In the genomic region with DNA sequence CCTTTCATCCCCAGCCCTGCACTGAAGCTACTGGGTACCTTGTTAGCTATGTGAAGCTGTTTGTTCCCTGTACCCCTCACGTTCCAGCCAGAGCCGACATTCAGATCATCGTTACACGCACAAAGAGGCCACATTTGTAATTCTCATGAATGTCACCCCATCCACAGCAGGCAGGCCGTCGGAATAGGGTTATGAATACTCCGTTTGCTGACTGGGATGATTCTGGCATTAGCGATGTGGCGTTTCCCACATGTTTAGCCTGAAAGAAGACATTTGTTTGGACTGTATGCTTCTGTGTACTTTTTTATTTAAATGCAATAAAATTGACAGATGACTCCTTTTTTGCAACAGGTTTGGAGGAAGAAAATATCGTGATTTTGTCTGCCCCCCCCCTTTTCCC, we compare ENCODE assay signal across 11 mouse cellular contexts.
A peak's percentile ranks its signal among the peaks of the same experiment; 100 is the strongest.
DNase-seq lines count a peak whose midpoint lies in the region; ATAC-seq and TF ChIP-seq lines count a peak whose summit lies in the region.
"Had no signal": no experiment of that assay in that cellular context is flagged by ENCODE, and none has a peak within 500 bp of the region (broad histone marks: within the 10 kb centered on the region; RNA-seq: fewer than 3 reads in every experiment).

No protein-coding gene starts in this region.

- H3K9me3 ChIP-seq in kidney, postnatal 0 days (replicated peaks; ENCODE audit: low read length), result no peaks in the 10 kb centered on the region
- no peaks in the 10 kb centered on the region for H3K9me3 ChIP-seq in forebrain, embryonic 11.5 days (ENCODE audit: control insufficient read depth, low read length)
- no peaks in the 10 kb centered on the region for H3K9me3 ChIP-seq in hindbrain, embryonic 12.5 days (replicated peaks)
- H3K9me3 ChIP-seq in neural tube, embryonic 14.5 days (ENCODE audit: control insufficient read depth, low read length), result no peaks in the 10 kb centered on the region
- H3K9me3 ChIP-seq: heart, embryonic 13.5 days; liver, embryonic 12.5 days had no signal

- no peak overlapping the region for H3K27ac ChIP-seq in kidney, postnatal 0 days
- no peak overlapping the region for H3K27ac ChIP-seq in forebrain, embryonic 11.5 days (ENCODE audit: low read depth, low read length)
- no peak overlapping the region for H3K27ac ChIP-seq in hindbrain, embryonic 12.5 days
- no peak overlapping the region for H3K27ac ChIP-seq in neural tube, embryonic 14.5 days (ENCODE audit: low read depth, low read length)
- H3K27ac ChIP-seq in cerebellum, adult 2 months (ENCODE audit: insufficient read depth, low read length), result no peak overlapping the region
- H3K27ac ChIP-seq: heart, embryonic 13.5 days; liver, embryonic 12.5 days had no signal

- TF ChIP-seq POLR2A in cerebellum, adult 2 months (IDR thresholded peaks at IDR 0.05; ENCODE audit: borderline replicate concordance, insufficient read depth, low read length), result no peak

- no peak for ATAC-seq in kidney, postnatal 0 days (replicated peaks; ENCODE audit: low FRiP score, low read depth)
- ATAC-seq in forebrain, embryonic 11.5 days (replicated peaks; ENCODE audit: low FRiP score), result no peak
- no peak for ATAC-seq in hindbrain, embryonic 12.5 days (ENCODE audit: low FRiP score)
- ATAC-seq in neural tube, embryonic 14.5 days (ENCODE audit: low read depth), result no peak
- ATAC-seq: CD4-positive, CD25-positive, alpha-beta regulatory T cell, adult 4 months; liver, embryonic 12.5 days had no signal

- DNase-seq in kidney, postnatal 0 days (ENCODE audit: low spot score), result peak; percentile 27
- no peak for DNase-seq in kidney, postnatal 4 days
- DNase-seq in forebrain, embryonic 11.5 days (ENCODE audit: low spot score), result no peak
- DNase-seq in adrenal gland, adult 18-20 months (ENCODE audit: low spot score in 2 of 2), result no peak
- DNase-seq in cerebellum, adult 2 months, result no peak
- DNase-seq: cerebellum, postnatal 25 days had no signal

- H3K36me3 ChIP-seq in kidney, postnatal 0 days (ENCODE audit: insufficient read depth, low read length), result no peaks in the 10 kb centered on the region
- H3K36me3 ChIP-seq in forebrain, embryonic 11.5 days (ENCODE audit: control insufficient read depth, insufficient read depth, low read length), result no peaks in the 10 kb centered on the region
- H3K36me3 ChIP-seq in hindbrain, embryonic 12.5 days, result no peaks in the 10 kb centered on the region
- H3K36me3 ChIP-seq in neural tube, embryonic 14.5 days (ENCODE audit: control insufficient read depth, insufficient read depth, low read length), result no peaks in the 10 kb centered on the region
- H3K36me3 ChIP-seq: heart, embryonic 13.5 days; liver, embryonic 12.5 days had no signal

- TF ChIP-seq CTCF in kidney, postnatal 0 days (IDR thresholded peaks at IDR 0.05; ENCODE audit: low read depth), result no peak
- no peak for TF ChIP-seq CTCF in cerebellum, adult 2 months (IDR thresholded peaks at IDR 0.05; ENCODE audit: borderline replicate concordance, insufficient read depth, low read depth, low read length)

- no peak overlapping the region for H3K9ac ChIP-seq in kidney, postnatal 0 days (ENCODE audit: low read depth, low read length)
- H3K9ac ChIP-seq in forebrain, embryonic 11.5 days (ENCODE audit: low read length), result no peak overlapping the region
- no peak overlapping the region for H3K9ac ChIP-seq in hindbrain, embryonic 12.5 days
- H3K9ac ChIP-seq in neural tube, embryonic 14.5 days (replicated peaks; ENCODE audit: low read depth, low read length), result no peak overlapping the region
- H3K9ac ChIP-seq: heart, embryonic 13.5 days; liver, embryonic 12.5 days had no signal

- no peak overlapping the region for H3K4me3 ChIP-seq in kidney, postnatal 0 days (replicated peaks; ENCODE audit: low read depth, low read length)
- H3K4me3 ChIP-seq in forebrain, embryonic 11.5 days (ENCODE audit: low read depth, low read length), result no peak overlapping the region
- no peak overlapping the region for H3K4me3 ChIP-seq in hindbrain, embryonic 12.5 days
- no peak overlapping the region for H3K4me3 ChIP-seq in neural tube, embryonic 14.5 days (ENCODE audit: low read depth, low read length)
- H3K4me3 ChIP-seq in cerebellum, adult 2 months (replicated peaks; ENCODE audit: insufficient read depth, low read depth, low read length), result no peak overlapping the region
- H3K4me3 ChIP-seq: heart, embryonic 13.5 days; liver, embryonic 12.5 days had no signal

- H3K4me1 ChIP-seq in kidney, postnatal 0 days (replicated peaks; ENCODE audit: insufficient read depth, low read length), result 0 out of 2 replicates have a peak, but pooled peaks cover 2% of the 10 kb centered on the region
- peaks cover 3% of the 10 kb centered on the region; the same call in 1 of the 2 replicates for H3K4me1 ChIP-seq in forebrain, embryonic 11.5 days (replicated peaks; ENCODE audit: control insufficient read depth, insufficient read depth, low read length)
- H3K4me1 ChIP-seq in hindbrain, embryonic 12.5 days, result peaks cover 23% of the 10 kb centered on the region
- H3K4me1 ChIP-seq in neural tube, embryonic 14.5 days (ENCODE audit: control insufficient read depth, insufficient read depth, low read length), result peaks cover 13% of the 10 kb centered on the region
- no peaks in the 10 kb centered on the region for H3K4me1 ChIP-seq in cerebellum, adult 2 months (ENCODE audit: control insufficient read depth, insufficient read depth, low read length)
- H3K4me1 ChIP-seq: heart, embryonic 13.5 days; liver, embryonic 12.5 days had no signal

- H3K27me3 ChIP-seq in kidney, postnatal 0 days (ENCODE audit: insufficient read depth, low read length), result no peaks in the 10 kb centered on the region
- no peaks in the 10 kb centered on the region for H3K27me3 ChIP-seq in forebrain, embryonic 11.5 days (ENCODE audit: control insufficient read depth, insufficient read depth, low read length)
- H3K27me3 ChIP-seq in hindbrain, embryonic 12.5 days, result no peaks in the 10 kb centered on the region
- no peaks in the 10 kb centered on the region for H3K27me3 ChIP-seq in neural tube, embryonic 14.5 days (ENCODE audit: control insufficient read depth, insufficient read depth, low read length)
- H3K27me3 ChIP-seq in cerebellum, adult 2 months (ENCODE audit: control insufficient read depth, insufficient read depth, low read length), result no peaks in the 10 kb centered on the region; the same call in 1 of the 2 replicates
- H3K27me3 ChIP-seq: heart, embryonic 13.5 days; liver, embryonic 12.5 days had no signal

- 25% methylated on average over 10 of the region's 10 CpGs for WGBS in kidney, postnatal 0 days
- WGBS in forebrain, embryonic 11.5 days, result 40% methylated on average over 10 of the region's 10 CpGs
- 40% methylated on average over 10 of the region's 10 CpGs for WGBS in hindbrain, embryonic 12.5 days
- WGBS in neural tube, embryonic 14.5 days, result 12% methylated on average over 10 of the region's 10 CpGs
- WGBS in cerebellum, adult 2 months, result 33% methylated on average over 10 of the region's 10 CpGs

- H3K4me2 ChIP-seq in kidney, postnatal 0 days (ENCODE audit: low read length), result peak overlapping the region; percentile 48
- 0 out of 2 replicates have a peak overlapping the region, but pooled peaks have one; percentile 31 for H3K4me2 ChIP-seq in forebrain, embryonic 11.5 days (ENCODE audit: low read depth, low read length, severe bottlenecking)
- peak overlapping the region; percentile 27 for H3K4me2 ChIP-seq in hindbrain, embryonic 12.5 days (replicated peaks)
- peak overlapping the region; percentile 21; the same call in 1 of the 2 replicates for H3K4me2 ChIP-seq in neural tube, embryonic 14.5 days (ENCODE audit: low read depth, low read length)
- H3K4me2 ChIP-seq: heart, embryonic 13.5 days; liver, embryonic 12.5 days had no signal
